Mouse (Mus musculus): ENCODE measurements around the gene Drd5. TPM values are rescaled to one million over a fixed set of nuclear protein-coding genes. Genes with fewer than 3 reads are reported as not detected.

Drd5 gene
- polyA plus RNA-seq (2015; fragmentation: Nextera tagmentation; extraction: Ambion mirVana): 1.1 TPM in 2 replicates

DNA sequence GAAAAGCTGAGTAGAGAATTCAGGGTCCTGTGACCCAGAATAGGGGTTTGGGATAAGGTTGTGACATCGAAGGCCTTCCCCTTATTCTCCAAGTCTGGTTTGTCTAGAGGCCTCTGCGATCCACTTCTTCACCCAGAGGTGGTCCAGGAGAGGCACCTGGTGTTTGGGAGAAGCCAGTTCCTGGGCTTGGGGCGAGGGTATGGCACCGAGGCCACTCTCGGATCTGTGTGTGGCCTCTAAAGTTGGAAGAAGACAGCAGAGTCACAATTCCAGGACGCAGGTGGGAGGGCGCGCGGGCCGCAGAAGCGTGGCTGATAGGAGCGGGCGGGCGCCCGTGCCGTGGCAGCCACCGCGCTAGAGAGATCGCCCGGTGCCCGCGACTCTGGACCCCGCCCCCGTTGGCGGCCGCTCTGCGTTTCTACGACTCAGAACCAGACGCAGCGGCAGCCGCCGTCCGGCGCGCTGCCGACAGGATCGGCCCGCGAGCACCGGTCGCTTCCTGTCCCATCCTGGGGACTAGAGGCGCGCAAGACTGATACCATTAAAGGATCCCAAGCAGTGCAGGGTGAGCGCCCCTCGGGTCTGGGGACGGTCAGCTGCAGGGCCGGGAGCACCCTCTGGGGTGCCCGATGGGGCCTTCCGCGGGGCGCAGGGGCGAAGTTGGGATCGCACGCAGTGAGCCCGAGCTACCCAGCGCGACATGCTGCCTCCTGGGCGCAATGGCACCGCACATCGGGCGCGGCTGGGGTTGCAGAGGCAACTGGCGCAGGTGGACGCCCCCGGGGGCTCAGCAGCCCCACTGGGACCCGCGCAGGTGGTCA is at the start of gene Drd5:
TSS of gene Drd5 (plus strand) at position 402 of the 821 bp plus-strand sequence.
- peak; percentile 42; the same call in 1 of the 2 replicates for ATAC-seq
- Histone ChIP-seq H3K27me3 (replicated peaks; ENCODE audit: control insufficient read depth, insufficient read depth, low read length) (peaks cover 32% of the 10 kb centered on the region), H3K4me3 (ENCODE audit: low read length) (peak within 1 kb of the TSS; percentile 50), H3K36me3 (ENCODE audit: control insufficient read depth, insufficient read depth, low read length) (no peaks in the 10 kb centered on the region), H3K9ac (ENCODE audit: low read depth, low read length) (peak within 1 kb of the TSS; percentile 58), H3K4me1 (ENCODE audit: control insufficient read depth, insufficient read depth, low read depth, low read length) (peaks cover 4% of the 10 kb centered on the region), H3K4me2 (ENCODE audit: low read length) (peak within 1 kb of the TSS; percentile 83), H3K27ac (ENCODE audit: low read depth, low read length) (no peak within 1 kb of the TSS), H3K9me3 (ENCODE audit: control insufficient read depth, low read length) (no peaks in the 10 kb centered on the region)
- 3% methylated on average over 38 of the region's 67 CpGs for WGBS

DNA sequence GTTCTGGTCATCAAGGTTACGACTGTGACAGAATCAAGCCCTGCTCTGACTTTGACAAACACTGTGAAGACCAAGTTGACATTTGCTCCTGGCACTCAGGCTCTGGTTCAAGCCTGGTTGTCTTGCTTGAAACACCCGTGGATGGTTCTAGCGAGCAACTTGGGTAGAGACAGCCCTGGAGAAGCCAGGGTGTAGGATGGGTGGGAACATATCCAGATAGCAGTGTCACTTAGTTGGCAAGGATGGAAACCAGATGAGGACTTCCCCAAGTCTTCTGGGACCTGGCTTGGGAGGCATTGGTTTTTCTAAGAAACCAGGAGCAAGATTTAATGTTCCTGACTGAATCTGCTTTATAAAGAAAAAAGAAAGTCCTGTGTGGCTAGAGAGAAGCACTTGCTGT is 48.2 kb upstream of the Drd5 start:
- H3K36me3 ChIP-seq (ENCODE audit: control insufficient read depth, insufficient read depth, low read length): peaks cover 22% of the 10 kb centered on the region
- peaks cover 20% of the 10 kb centered on the region for H3K27me3 ChIP-seq (replicated peaks; ENCODE audit: control insufficient read depth, insufficient read depth, low read length)
- no peak for ATAC-seq
- peaks cover 2% of the 10 kb centered on the region for H3K4me1 ChIP-seq (ENCODE audit: control insufficient read depth, insufficient read depth, low read depth, low read length)
- no peak overlapping the region for H3K9ac ChIP-seq (ENCODE audit: low read depth, low read length)
- 92% methylated on average over 3 of the region's 3 CpGs for WGBS
- no peak overlapping the region for H3K4me2 ChIP-seq (ENCODE audit: low read length)
- no peak overlapping the region for H3K4me3 ChIP-seq (ENCODE audit: low read length)
- H3K9me3 ChIP-seq (ENCODE audit: control insufficient read depth, low read length): no peaks in the 10 kb centered on the region
- H3K27ac ChIP-seq (ENCODE audit: low read depth, low read length): no peak overlapping the region

DNA sequence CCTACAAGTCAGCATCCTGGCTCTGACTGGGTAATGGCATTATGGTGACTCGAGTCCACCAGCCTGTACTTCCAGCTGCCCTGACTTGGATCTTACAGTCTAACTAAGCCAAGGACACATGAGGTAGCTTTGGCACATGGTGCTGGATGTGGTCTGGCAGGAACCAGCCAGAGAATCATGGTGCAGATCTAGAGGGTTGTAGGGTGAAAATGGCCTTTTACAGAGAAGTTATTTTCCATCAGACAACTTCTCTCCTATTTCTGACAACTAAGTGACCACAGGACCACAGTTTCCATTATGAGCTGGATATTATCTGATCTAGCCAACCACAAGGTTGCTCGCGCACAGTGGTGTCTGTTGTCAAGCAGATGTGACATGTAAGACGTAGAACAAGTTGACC is 45.3 kb upstream of the Drd5 start:
- Histone ChIP-seq H3K9me3 (ENCODE audit: control insufficient read depth, low read length) (no peaks in the 10 kb centered on the region), H3K4me2 (ENCODE audit: low read length) (no peak overlapping the region), H3K4me1 (ENCODE audit: control insufficient read depth, insufficient read depth, low read depth, low read length) (peaks cover 12% of the 10 kb centered on the region), H3K36me3 (ENCODE audit: control insufficient read depth, insufficient read depth, low read length) (peaks cover 13% of the 10 kb centered on the region), H3K27ac (ENCODE audit: low read depth, low read length) (no peak overlapping the region), H3K9ac (ENCODE audit: low read depth, low read length) (no peak overlapping the region), H3K4me3 (ENCODE audit: low read length) (no peak overlapping the region), H3K27me3 (replicated peaks; ENCODE audit: control insufficient read depth, insufficient read depth, low read length) (peaks cover 38% of the 10 kb centered on the region)
- no peak for ATAC-seq
- WGBS: 90% methylated on average over 4 of the region's 4 CpGs

DNA sequence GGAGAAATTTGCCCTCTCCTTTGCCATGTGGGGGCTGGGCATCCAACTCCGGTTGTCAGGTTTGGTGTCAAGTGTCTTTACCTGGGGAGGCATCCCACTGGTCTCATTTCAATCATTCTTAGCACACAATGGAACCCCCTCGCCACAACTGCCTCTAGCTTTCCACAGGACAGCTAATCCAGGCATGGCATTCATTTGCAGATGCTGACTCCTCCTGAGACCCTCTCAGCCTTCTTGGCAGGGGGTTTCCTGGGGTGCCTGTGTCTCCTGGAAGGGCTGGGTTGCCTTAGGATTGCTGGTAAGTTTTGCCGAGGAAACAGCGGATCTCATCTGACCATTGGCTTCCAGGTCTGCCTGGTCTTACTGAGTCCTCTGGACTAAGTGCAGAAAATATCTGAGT is 43.4 kb upstream of the Drd5 start, which contains the start of gene Otop1:
TSS of gene Otop1 (plus strand) at position 202 of the 400 bp plus-strand sequence.
- Histone ChIP-seq H3K9me3 (ENCODE audit: control insufficient read depth, low read length) (no peaks in the 10 kb centered on the region), H3K4me2 (ENCODE audit: low read length) (peak within 1 kb of the TSS; percentile 52), H3K27ac (ENCODE audit: low read depth, low read length) (no peak within 1 kb of the TSS), H3K4me3 (ENCODE audit: low read length) (peak within 1 kb of the TSS; percentile 14), H3K36me3 (ENCODE audit: control insufficient read depth, insufficient read depth, low read length) (peaks cover 9% of the 10 kb centered on the region; the same call in 1 of the 2 replicates), H3K4me1 (ENCODE audit: control insufficient read depth, insufficient read depth, low read depth, low read length) (peaks cover 12% of the 10 kb centered on the region), H3K27me3 (replicated peaks; ENCODE audit: control insufficient read depth, insufficient read depth, low read length) (peaks cover 49% of the 10 kb centered on the region), H3K9ac (ENCODE audit: low read depth, low read length) (0 out of 2 replicates have a peak within 1 kb of the TSS, but pooled peaks have one; percentile 5)
- ATAC-seq: no peak
- WGBS: 0% methylated on average over 4 of the region's 4 CpGs

DNA sequence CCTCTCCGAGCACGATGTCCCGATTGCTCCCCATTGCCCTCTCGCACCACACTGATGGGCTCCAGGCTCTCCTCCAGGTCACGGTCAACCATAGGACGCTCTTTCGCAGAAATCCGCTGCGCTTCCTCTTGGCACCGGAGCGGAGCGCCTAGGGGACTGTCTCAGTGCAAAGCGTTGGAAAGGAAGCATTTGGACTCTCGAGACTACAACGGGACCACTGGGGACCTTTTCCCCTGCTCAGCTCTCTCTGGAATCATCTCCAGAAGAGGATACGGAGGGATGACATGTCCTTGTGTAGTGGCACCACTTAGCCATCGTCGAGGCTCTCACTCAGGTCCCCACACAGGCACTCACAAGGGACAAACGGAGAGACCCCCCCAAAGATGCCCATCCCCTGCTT is 42.7 kb upstream of the Drd5 start:
- Histone ChIP-seq H3K27me3 (replicated peaks; ENCODE audit: control insufficient read depth, insufficient read depth, low read length) (peaks cover 49% of the 10 kb centered on the region), H3K4me2 (ENCODE audit: low read length) (peak overlapping the region; percentile 52), H3K36me3 (ENCODE audit: control insufficient read depth, insufficient read depth, low read length) (peaks cover 4% of the 10 kb centered on the region; the same call in 1 of the 2 replicates), H3K4me1 (ENCODE audit: control insufficient read depth, insufficient read depth, low read depth, low read length) (peaks cover 12% of the 10 kb centered on the region), H3K4me3 (ENCODE audit: low read length) (peak overlapping the region; percentile 14), H3K9me3 (ENCODE audit: control insufficient read depth, low read length) (no peaks in the 10 kb centered on the region), H3K9ac (ENCODE audit: low read depth, low read length) (0 out of 2 replicates have a peak overlapping the region, but pooled peaks have one; percentile 5), H3K27ac (ENCODE audit: low read depth, low read length) (no peak overlapping the region)
- under 1% methylated on average over 19 of the region's 19 CpGs for WGBS
- ATAC-seq: 0 out of 2 replicates have a peak, but pooled peaks have one; percentile 13

DNA sequence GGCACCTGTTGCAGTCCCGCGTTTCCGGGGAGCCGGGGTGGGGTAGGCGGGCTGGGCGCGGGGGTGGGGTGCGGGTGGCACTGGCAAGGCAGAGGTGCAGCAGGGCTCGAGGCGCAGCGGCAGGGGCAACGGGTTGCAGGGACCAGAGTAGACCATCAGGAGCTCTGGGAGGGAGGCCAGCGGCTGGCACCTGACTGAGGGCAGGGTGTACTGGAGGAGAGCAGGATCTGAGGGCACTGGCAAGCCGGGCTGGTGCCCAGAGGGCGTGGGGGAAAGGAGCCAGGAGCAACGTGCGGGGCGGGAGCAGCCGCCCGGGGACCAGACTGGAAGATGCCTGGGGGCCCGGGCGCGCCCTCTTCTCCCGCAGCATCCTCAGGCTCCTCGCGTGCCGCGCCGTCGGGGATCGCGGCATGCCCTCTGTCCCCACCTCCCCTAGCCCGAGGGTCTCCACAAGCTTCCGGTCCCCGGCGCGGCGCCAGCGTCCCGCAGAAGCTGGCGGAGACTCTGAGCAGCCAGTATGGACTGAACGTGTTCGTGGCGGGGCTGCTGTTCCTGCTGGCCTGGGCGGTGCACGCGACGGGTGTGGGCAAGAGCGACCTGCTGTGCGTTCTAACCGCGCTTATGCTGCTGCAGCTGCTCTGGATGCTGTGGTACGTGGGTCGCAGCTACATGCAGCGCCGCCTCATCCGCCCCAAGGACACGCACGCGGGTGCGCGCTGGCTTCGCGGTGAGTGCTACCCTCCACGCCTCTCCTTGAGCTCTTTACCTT is 41.9 kb upstream of the Drd5 start:
- WGBS: 1% methylated on average over 47 of the region's 65 CpGs
- Histone ChIP-seq H3K4me1 (ENCODE audit: control insufficient read depth, insufficient read depth, low read depth, low read length) (peaks cover 12% of the 10 kb centered on the region), H3K9me3 (ENCODE audit: control insufficient read depth, low read length) (no peaks in the 10 kb centered on the region), H3K4me2 (ENCODE audit: low read length) (peak overlapping the region; percentile 52), H3K4me3 (ENCODE audit: low read length) (peak overlapping the region; percentile 38), H3K27me3 (replicated peaks; ENCODE audit: control insufficient read depth, insufficient read depth, low read length) (peaks cover 49% of the 10 kb centered on the region), H3K27ac (ENCODE audit: low read depth, low read length) (no peak overlapping the region), H3K36me3 (ENCODE audit: control insufficient read depth, insufficient read depth, low read length) (no peaks in the 10 kb centered on the region), H3K9ac (ENCODE audit: low read depth, low read length) (peak overlapping the region; percentile 15)
- peak; percentile 40; the same call in 1 of the 2 replicates for ATAC-seq

DNA sequence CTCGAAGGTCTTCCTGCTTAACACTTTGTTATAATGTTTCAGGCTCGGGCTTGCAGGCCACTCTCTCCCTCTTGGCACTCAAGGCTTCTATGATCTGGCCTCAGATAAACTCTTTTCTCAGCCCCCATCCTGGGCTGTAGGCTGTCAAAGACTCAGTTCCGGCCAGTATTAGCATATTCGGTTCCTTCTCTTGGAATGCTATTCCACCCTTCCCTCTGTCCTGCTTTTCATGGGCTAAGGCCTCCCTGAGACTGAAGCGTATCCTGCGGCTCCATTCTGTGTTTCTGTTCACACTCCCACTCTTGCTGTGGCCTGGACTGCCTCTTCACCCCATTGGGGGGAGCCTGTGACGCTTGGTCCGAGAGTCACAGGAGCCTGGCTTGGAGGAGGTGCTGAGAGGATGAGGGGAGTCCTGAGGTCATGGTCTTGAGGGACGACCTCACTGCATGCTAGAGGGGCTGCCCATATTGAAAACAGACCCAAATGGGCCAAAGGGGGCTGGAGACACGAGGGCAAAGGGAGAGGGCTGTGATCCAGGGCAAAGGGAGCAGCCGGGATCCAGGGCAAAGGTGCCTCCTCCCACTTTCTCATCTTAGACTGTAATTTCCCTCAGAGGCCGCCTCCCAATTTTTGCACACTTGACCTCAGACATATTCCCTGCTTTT is 41.1 kb upstream of the Drd5 start:
- peaks cover 49% of the 10 kb centered on the region for H3K27me3 ChIP-seq (replicated peaks; ENCODE audit: control insufficient read depth, insufficient read depth, low read length)
- no peaks in the 10 kb centered on the region for H3K9me3 ChIP-seq (ENCODE audit: control insufficient read depth, low read length)
- peak overlapping the region; percentile 52 for H3K4me2 ChIP-seq (ENCODE audit: low read length)
- peak overlapping the region; percentile 38 for H3K4me3 ChIP-seq (ENCODE audit: low read length)
- 27% methylated on average over 12 of the region's 12 CpGs for WGBS
- H3K36me3 ChIP-seq (ENCODE audit: control insufficient read depth, insufficient read depth, low read length): no peaks in the 10 kb centered on the region
- no peak overlapping the region for H3K9ac ChIP-seq (ENCODE audit: low read depth, low read length)
- ATAC-seq: no peak
- H3K27ac ChIP-seq (ENCODE audit: low read depth, low read length): no peak overlapping the region
- peaks cover 12% of the 10 kb centered on the region for H3K4me1 ChIP-seq (ENCODE audit: control insufficient read depth, insufficient read depth, low read depth, low read length)

DNA sequence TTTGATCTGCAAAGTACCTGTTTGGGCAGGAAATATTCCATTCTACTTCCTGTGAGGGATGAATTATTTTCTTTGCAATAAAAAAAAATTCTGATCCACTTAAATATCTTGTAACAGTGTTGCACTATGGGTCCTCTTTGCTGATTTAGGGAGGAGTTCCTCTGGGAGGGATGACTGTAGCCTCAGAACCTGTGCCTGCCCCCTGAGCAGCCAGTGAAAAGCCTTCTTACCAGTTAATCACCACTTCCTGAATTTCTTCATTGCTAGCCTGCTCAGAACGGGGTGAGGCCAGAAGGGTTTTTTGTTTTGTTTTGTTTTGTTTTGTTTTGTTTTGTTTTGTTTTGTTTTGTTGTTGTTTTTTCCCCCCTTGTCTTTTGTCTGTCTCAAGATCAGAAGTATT is 39.1 kb upstream of the Drd5 start:
- H3K4me1 ChIP-seq (ENCODE audit: control insufficient read depth, insufficient read depth, low read depth, low read length): peaks cover 12% of the 10 kb centered on the region
- no peaks in the 10 kb centered on the region for H3K36me3 ChIP-seq (ENCODE audit: control insufficient read depth, insufficient read depth, low read length)
- H3K9me3 ChIP-seq (ENCODE audit: control insufficient read depth, low read length): no peaks in the 10 kb centered on the region
- H3K27me3 ChIP-seq (replicated peaks; ENCODE audit: control insufficient read depth, insufficient read depth, low read length): peaks cover 34% of the 10 kb centered on the region
- H3K27ac ChIP-seq (ENCODE audit: low read depth, low read length): no peak overlapping the region
- no peak overlapping the region for H3K9ac ChIP-seq (ENCODE audit: low read depth, low read length)
- 52% methylated on average over 1 of the region's 1 CpGs for WGBS
- no peak for ATAC-seq
- H3K4me2 ChIP-seq (ENCODE audit: low read length): no peak overlapping the region
- no peak overlapping the region for H3K4me3 ChIP-seq (ENCODE audit: low read length)

All from hindbrain, embryonic 16.5 days (tissue).